Mouse (Mus musculus): ENCODE results near the gene Gm21188. TPM values are rescaled to one million over a fixed set of nuclear protein-coding genes. Genes with fewer than 3 reads are reported as not detected.
"Not testable (repeated sequence)": the region's sequence is repeated elsewhere in the genome, so short reads cannot be mapped to it uniquely, and the experiment has no call there.

Gm21188 gene
- not detected for total RNA-seq (2021)

DNA sequence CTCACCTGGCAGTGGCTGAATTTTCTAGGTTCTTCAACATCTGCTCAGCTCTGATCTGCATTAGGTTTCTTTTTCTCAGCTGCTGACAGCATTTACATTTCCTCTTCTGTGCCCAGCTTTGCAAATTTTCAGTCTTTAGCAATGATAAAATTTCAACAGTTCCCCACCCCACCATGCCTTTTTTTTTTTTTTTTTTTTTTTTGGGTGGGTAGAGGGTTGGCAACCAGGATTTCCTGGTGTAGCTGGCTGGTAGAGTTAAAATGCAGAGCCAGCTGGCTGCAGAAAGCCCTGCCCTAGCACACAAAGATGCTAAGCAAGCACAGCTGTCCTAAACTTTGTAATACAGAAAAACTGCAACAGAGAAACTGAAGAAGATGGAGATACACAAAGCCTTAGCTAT, at the start of gene Gm21188:
Gm21188 (minus strand) TSS at position 110 of the 400 bp plus-strand sequence.
- not testable (repeated sequence) for DNase-seq

DNA sequence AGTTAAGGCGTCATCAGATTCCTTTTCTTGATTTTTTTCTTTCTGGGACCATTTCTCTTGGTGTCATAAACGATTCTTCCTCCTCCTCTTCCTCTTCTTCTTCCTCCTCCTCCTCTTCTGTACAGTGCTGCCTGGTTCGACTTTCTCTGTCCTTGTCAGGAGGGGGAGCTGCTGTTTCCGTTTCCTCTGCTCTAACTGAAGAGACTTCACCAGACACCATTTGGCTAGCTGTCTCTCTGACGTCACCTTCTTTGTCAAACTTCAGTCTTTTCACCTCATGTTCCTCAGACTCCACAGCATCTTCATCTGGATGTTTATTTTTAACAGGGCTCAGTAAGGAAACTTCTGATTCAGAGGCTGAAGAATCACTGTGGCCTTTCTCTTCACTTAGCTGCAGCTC, 47.3 kb upstream of the Gm21188 start:
- not testable (repeated sequence) for DNase-seq

DNA sequence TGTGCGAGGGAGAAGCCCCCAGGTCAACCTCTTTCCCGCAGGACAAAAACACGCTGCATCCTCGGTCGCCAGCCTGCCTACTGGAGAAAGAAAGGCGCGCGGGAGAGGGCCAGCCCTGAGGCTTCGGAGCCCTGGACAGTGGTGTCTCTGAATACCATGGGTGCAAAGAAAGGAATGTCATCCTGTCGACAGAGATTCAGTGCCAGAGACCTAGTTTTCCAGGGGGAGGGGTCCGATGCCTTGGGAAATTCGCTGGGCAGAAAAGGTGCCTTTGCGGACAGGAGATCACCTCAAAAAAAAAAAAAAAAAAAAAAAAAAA, 44.9 kb upstream of the Gm21188 start:
- DNase-seq = not testable (repeated sequence)

DNA sequence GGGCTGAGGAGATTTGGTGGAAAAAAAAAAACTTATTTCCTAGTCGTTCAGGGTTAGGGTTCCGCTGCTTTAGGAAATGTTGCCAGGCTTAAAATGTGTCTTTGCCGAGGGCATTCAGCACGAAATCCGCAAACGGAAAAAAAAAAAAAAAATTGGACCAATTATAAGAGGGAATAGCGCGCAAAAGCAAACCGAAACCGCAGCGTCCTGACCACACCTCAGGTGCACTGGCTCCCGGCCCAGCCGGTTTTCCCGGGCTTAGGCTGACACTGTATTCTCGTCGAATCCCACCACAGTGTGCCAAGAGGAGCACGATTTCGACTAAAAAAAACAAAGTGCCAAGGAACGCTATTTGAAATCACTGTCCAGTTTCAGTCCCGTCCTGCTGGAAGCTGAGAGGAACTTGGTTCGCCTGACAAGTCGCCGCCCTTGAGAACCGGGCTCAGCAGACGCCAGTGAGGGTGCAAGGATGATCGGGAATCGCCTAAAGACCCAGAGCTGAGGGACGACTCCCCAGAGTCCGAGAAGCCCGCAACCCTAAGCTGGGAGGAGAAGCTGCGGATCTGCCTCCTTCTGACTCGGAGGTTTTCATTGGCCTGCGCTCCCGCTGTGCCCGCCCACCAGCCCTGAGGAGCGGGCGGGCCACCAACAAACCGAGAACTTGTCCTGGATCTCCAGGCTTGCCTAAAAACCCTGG, 44.4 kb upstream of the Gm21188 start:
- DNase-seq = not testable (repeated sequence)

DNA sequence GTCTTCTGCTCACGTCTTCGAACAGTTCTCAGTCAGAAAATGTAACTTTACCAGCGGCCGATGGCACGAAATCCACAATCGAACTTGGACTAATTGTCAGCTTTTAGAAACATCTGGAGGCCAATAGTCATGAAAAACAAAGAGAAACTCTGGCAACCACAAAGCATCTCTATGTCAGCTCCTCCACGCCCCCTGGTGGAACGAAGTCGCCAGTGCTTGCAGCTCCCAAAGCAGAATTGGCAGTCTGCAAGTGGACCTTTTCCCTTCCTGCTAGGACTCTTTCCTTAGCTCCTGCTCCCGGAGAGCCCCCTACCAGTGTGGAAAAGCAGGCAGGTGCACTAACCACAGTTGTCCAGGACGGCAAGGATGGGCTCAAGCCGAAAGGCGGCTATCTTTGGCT, 41.0 kb upstream of the Gm21188 start:
- DNase-seq = not testable (repeated sequence)

DNA sequence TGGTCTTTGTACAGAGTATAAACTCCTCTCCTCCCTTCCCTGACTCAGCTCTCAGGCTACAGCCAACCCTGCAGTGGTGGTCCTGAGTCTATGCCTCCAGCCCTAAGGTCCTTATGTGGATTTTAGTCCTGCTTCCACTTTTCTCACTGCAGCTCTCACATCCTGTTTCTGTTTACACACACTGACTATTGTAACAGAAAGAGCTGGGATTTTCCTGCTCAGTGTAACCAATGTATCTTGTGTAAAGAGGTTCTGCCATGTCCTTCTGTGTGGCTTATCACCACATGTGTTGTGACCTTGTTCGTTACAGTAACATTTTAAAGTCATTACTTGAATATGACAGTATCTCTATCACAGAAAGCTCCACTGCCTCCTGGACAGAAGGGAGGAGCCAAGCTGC, 27.6 kb upstream of the Gm21188 start:
- DNase-seq = not testable (repeated sequence)

DNA sequence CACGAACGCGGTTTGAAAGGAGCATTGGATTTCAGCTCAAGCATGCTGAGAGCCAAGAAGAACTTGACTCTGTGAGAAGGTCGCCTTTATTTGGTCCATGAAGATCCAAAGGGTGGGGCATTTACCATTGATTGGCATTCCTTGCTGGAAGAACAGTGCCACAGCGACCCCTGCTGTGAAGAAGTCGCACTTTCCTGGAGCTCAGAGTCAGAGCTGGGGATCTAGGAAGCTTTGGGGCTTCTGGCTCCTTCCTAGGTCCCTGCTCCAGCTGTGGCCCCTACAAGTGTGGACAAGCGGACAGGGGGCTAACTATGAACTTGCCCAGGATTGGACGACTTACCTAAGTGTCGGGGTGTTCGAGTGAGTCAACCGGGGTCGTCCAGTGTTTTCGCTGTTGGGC, 18.9 kb upstream of the Gm21188 start:
- not testable (repeated sequence) for DNase-seq

DNA sequence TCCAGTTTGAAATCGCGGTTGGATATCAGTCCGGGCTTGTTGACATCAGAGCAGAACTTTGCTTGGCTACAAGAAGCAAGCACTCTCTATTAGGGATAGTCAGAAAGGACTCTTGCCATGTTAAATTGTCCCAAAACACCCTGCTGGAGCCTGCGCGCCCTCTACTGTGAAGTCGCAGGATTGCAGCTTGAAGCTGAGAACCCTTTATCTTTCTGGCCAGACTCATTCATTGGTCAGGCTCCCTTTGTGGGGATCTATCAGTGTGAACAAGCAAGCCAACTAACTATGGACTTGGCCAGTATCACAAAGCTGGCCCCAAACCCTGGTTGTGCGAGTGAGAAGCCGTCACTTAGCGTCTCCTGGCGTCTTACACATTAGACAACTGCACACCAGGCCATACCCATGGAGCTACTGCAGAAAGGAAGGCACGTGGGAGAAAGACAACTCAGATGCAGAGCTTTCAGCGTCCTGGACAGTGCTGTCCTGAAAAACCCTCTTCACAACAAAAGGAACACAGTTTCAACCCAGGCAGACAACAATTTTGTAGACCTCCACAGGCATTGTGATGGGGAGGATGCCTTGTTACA, 18.1 kb upstream of the Gm21188 start:
- DNase-seq = not testable (repeated sequence)

DNA sequence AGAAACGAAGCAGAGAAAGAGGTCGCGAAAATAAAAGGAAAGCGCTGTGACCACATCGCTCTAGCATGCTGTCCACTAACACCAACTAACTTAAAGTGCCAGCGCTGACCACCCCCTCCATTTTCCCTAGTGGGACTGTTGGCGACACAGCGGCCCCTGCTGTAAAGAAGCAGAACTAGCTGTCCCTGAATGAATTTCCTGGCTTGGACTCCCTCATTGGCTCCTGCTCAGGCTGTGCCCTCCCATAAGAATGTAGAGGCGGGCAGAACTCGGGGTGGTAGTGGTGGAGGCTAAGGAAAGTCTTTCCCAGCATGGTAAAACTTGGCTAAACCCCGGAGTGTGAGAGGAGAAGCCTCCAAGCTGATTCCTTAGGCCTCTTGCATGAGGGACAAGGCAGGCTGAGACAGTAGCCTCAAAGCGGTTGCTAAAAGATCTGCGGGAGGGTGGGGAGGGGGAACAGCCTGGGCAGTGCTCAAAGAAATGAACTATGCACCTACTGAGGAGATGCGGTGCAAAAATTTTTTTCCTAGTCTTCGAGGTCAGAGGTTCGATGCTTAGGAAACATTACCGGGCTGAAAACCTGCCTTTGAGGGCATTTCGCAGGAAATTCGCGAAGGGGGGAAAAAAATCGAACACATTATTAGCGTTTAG, 11.6 kb upstream of the Gm21188 start:
- DNase-seq = not testable (repeated sequence)

DNA sequence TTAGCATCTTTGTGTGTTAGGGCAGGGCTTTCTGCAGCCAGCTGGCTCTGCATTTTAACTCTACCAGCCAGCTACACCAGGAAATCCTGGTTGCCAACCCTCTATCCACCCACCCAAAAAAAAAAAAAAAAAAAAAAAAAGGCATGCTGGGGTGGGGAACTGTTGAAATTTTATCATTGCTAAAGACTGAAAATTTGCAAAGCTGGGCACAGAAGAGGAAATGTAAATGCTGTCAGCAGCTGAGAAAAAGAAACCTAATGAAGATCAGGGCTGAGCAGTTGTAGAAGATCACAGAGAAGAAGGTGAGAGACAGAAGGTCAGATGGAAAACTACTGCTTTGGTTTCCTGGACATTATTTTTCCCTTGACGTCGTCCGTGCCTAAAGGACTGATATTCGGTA, 10.9 kb upstream of the Gm21188 start:
- DNase-seq = not testable (repeated sequence)

DNA sequence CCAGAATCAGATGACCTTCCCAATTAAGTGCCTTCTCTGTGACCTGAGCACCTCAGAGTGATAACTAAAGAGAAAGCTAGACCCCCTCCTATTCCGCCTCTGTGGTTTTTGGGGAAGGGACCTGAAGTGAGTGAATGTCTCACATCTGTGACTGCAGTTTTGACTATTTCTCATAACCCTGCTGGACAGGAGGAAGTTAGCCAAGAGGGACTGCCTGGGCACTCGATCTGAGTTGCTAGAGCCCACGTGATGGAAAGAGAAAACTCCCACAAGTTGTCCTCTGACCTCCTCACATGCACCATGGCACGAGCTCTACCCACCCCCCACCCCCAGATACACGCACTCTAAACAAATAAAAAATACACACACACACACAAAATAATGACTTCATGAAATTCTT, 3.4 kb downstream of the Gm21188 start:
- DNase-seq = not testable (repeated sequence)

DNA sequence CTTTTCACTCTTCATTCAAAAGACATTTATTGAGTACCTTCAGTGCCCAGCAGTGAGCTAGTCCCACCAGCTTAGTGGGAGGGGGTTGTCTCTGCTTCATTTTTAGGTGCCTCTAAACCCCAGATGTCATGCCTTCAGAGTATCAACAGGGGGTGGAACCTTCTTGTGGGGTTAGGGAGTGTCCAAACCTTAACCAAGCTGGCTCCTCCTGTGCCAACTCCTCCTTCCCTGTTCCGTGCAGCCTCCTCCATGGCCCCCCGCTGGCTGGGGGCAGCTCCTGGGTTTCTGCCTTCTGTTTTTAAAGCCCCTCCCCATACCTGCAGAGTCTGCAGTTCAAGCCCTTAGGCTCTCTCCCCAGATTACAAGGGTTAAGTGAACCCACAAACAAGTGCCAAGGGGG, 3.8 kb downstream of the Gm21188 start:
- DNase-seq = not testable (repeated sequence)

DNA sequence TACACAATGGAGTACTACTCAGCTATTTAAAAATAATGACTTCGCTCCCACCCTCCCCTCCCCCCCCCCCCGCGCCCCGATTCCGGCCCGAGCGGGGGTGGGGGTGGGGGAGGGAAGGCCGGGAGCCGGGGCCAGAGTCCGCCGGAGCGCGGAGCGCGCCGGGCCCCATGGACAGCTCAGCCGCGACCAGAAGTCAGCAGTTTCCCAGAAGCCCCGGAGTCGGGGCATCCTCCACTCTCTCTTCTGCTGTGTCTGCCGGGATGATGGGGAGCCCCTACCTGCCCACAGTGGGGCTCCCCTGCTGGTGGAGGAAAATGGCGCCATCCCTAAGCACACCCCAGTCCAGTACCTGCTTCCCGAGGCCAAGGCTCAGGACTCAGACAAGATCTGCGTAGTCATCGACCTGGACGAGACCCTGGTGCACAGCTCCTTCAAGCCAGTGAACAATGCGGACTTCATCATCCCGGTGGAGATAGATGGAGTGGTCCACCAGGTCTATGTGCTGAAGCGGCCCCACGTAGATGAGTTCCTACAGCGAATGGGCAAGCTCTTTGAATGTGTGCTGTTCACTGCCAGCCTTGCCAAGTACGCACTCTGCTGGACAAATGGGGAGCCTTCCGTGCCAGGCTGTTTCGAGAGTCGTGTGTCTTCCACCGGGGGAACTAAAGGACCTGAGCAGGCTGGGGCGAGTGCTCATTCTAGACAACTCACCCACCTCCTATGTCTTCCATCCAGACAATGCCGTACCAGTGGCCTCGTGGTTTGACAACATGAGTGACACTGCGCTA, 5.4 kb downstream of the Gm21188 start:
- DNase-seq = not testable (repeated sequence)

DNA sequence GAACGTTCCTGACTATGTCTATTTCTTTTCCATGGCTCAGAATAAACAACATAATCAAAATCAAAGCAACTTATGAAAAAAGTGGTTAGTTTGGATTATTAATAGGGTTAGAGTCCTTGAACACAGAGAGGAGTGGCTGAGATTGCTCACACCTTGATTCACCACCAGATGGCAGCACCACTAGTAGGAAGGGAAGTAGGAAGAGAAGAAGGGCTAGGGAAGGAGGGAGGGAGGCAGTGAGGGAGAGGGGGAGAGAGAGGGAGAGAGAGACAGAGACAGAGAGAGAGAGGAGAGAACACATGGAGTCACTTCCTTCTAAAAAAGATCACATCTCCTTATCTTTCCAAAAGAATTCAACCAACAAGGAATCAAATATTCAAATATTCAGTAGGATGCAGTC, 10.8 kb downstream of the Gm21188 start:
- DNase-seq = not testable (repeated sequence)

DNA sequence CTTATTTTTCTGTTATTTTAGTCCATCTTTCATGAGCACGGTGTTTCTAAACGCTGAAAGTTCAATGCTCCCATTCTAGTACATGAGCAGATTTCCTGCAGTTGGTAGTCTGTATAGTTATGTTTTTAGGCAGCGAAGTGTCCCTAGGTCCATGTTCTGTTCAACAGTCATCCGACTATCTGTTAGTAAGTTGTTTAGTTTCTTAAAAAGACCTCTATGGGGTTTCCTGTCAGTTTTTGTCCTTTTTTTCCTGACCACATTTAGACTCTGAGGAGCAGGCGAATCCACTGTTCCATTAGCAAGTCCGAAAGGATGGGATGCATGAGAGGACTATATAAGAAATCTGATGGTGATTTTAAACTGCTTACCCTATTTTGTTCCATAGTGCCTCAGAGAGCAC, 14.1 kb downstream of the Gm21188 start:
- DNase-seq = not testable (repeated sequence)

DNA sequence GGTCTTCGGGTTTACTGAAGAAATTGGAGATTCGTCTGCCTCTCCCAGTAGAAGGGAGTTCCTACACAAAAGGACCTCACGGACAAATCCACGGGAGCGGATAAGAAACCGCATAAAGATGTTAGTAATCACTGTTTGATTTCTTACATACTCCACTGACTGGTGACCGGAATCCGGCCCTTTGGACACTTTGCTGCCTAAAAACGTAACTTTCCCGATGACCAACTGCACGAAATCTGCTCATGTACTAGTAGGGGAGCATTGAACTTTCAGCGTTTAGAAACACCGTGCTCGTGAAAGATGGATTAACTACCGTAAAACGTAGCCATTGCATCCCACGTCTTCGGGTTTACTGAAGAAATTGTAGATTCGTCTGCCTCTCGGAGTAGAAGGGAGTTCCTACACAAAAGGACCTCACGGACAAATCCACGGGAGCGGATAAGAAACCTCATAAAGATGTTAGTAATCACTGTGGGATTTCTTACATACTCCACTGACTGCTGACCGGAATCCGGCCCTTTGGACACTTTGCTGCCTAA, 15.3 kb downstream of the Gm21188 start:
- DNase-seq = not testable (repeated sequence)

DNA sequence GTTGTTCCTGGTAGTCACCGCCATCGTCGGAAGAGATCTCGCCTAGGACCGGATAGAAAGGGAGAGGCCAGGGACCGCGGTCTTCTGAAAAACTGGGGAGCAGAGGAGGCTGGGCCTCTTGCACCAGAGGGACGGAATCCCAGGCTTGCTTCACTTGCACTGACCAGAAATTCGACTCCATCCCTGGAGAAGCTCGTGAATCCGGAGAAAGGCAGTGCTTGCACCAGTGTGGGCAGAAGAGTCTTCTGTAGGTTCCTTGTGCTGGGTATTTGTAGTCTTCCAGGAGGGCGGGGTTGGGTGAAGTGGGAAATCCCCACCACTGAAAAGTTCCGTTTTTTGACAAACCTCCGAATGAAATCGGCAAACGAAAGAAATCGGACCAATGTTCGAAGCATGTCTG, 16.8 kb downstream of the Gm21188 start:
- peak in 1 of 2 experiments; percentile 18 for DNase-seq

DNA sequence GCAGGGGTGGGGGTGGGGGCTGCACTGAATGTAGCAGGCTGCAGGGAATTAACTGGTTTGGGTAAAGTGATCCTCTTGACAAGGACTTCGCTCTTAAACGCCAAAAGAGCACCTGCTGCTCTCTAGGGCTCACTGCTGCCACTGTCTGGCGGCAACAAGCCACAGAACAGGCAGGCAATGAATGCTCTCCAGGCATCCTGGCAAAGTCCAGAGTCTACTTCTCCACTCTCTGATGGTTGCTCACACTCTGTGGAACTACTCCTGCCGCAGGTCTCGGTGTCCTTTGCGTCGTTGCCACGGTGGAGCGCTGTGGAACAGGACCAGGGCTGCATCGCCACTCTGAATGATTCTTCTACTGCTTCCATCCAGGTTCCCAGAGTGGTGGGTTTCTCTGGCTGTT, 17.4 kb downstream of the Gm21188 start:
- DNase-seq = not testable (repeated sequence)

DNA sequence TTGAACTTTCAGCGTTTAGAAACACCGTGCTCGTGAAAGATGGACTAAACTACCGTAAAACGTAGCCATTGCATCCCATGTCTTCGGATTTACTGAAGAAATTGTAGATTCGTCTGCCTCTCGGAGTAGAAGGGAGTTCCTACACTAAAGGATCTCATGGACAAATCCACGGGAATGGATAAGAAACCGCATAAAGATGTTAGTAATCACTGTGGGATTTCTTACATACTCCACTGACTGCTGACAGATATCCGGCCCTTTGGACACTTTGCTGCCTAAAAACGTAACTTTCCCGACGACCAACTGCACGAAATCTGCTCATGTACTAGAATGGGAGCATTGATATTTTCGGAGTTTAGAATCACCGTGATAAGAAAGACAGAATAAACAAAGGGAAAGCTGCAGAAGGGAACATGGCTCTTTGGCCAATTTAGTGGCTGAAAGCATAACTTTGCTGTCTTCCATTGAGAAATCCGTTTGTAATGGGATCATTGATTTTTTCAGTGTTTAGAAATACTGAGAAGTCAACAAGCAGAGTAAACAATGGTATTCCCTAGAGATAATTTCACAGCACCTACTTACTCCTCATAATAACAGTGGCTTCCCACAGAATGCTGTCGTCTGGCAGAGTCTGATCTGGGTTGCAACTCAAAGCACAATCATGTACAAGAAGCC, 18.3 kb downstream of the Gm21188 start:
- not testable (repeated sequence) for DNase-seq

DNA sequence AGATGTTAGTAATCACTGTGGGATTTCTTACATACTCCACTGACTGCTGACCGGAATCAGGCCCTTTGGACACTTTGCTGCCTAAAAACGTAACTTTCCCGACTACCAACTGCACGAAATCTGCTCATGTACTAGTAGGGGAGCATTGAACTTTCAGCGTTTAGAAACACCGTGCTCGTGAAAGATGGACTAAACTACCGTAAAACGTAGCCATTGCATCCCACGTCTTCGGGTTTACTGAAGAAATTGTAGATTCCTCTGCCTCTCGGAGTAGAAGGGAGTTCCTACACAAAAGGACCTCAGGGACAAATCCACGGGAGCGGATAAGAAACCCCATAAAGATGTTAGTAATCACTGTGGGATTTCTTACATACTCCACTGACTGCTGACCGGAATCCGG, 20.3 kb downstream of the Gm21188 start:
- DNase-seq = peak in 1 of 2 experiments; percentile 11

DNA sequence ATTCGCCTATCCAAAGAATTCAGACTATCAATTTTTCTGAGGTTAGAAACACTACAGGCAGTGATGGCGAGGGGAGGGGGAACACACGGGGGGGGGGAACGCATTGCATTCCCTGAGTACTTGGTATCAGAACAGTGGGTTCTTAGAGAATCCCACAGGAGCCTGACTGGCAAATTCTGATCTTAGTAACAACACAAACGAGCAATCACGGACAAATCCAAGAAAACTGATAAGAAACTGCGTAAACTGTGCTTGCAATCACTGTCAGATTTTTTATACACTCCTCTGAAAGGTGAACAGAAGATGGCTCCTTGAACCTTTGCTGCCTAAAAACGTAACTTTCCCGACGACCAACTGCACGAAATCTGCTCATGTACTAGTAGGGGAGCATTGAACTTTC, 24.6 kb downstream of the Gm21188 start:
- not testable (repeated sequence) for DNase-seq

DNA sequence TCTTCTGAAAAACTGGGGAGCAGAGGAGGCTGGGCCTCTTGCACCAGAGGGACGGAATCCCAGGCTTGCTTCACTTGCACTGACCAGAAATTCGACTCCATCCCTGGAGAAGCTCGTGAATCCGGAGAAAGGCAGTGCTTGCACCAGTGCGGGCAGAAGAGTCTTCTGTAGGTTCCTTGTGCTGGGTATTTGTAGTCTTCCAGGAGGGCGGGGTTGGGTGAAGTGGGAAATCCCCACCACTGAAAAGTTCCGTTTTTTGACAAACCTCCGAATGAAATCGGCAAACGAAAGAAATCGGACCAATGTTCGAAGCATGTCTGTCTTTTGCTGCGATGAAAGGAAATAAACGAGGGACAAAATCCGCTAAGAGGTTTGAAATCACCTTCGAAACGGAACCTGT, 25.1 kb downstream of the Gm21188 start, which contains the start of gene Gm36079:
Gm36079 (minus strand) TSS at position 101 of the 400 bp plus-strand sequence.
- DNase-seq = not testable (repeated sequence)

Data from layer of hippocampus, postnatal 36 days (tissue).